Mouse (Mus musculus) bone marrow macrophage, adult 2 months (primary cell): ENCODE data around the gene Gon7.
A peak's percentile ranks its signal among the peaks of the same experiment; 100 is the strongest.

Experiments
- CTCF ChIP-seq: IDR thresholded peaks from 2 replicates; pipeline ENCODE4 v1.5.1; 2012; ENCODE audit warnings: low read depth, mild to moderate bottlenecking, low read length, moderate library complexity
- POLR2A ChIP-seq: IDR thresholded peaks from 2 replicates; pipeline ENCODE4 v1.6.1; 2012; ENCODE audit warnings: mild to moderate bottlenecking, low read depth, low read length, borderline replicate concordance

GRCm38 (mm10) chr12:102733381-102733780, 24.2 kb downstream of the Gon7 start:
- TF ChIP-seq POLR2A, result no peak
- peak; percentile 65 for TF ChIP-seq CTCF
